Mouse (Mus musculus): ENCODE measurements around the gene Tmem254c.
"Not testable (repeated sequence)": the region's sequence is repeated elsewhere in the genome, so short reads cannot be mapped to it uniquely, and the experiment has no call there.

Tmem254c gene

DNA sequence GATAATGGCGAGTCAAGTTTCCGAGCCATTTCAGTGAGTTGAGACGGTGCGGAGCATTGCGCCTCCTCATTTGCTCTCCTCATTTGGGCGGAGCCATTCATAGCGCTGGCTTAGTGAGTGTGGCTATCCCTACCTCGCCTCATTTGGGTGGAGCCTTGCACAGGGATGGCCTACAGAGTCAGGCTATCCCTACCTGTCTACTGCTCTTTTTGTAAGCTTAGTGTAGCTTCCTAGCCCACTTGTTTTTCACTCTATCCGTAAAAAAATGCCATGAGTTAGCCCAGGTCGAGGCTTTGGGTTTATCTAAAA is at the start of gene Tmem254c:
Gene Tmem254c, minus strand, starts transcription at position 31 of the 309 bp plus-strand sequence.
- DNase-seq, result not testable (repeated sequence)

DNA sequence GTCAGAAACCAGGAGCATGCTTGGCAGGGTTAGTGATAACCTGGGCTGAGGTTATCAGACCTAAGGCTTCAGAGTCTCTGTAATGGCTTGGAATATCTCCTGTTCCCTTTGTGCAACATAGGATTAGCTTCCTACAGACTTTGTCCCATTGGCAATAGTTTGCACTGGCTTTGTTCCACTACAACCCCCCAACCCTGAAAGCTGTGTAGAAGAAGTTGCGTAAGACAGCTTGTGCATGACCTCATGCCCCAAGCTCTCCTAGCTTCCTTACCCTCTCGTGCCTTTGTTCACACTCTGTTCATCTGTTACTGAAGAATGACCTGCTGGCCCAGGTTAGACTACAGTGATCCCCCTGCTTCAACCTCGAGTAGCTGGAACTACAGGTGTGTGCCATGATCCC is 30.5 kb upstream of the Tmem254c start:
- not testable (repeated sequence) for DNase-seq

DNA sequence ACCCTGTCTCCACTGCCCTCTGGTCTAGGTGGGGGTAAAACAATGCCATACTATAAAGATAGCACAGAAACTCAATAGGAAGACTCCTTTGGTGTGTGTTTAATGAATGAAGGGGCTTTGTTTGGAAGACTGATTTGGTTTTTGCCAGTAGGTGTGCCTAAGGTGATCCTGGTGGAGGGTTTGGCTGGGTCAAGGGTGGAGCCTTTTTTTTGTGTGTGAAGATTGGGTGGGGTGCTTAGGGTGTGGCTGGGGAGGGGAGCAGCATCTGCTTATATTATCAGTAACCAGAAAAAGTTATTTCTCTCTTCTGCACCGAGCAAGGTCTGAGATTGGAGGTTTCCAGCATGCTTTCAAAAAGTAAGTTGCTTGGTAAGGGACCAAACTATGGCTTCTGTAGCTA is 14.8 kb upstream of the Tmem254c start, which contains the start of gene Cphx3:
Gene Cphx3, plus strand, starts transcription at position 301 of the 400 bp plus-strand sequence.
- not testable (repeated sequence) for DNase-seq

DNA sequence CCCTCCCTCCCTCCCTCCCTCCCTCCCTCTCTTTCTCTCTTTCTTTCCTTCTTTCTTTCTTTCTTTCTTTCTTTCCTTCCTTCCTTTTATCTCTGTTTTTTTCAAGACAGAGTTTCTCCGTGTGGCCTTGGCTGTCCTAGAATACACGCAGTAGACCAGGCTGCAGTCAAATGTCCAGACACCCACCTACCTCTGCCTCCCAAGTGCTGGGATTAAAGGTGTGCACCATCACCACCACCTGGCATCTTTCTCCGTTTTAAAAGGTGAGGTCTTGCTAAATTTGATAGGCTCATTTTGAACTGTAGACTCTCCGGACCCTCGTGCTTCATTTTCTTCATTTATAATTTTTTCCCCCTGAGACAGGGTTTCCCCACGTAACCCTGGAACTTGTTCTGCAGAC is 14.1 kb upstream of the Tmem254c start, which contains the start of gene Cphx2:
Gene Cphx2, plus strand, starts transcription at position 301 of the 400 bp plus-strand sequence.
- DNase-seq, result not testable (repeated sequence)

DNA sequence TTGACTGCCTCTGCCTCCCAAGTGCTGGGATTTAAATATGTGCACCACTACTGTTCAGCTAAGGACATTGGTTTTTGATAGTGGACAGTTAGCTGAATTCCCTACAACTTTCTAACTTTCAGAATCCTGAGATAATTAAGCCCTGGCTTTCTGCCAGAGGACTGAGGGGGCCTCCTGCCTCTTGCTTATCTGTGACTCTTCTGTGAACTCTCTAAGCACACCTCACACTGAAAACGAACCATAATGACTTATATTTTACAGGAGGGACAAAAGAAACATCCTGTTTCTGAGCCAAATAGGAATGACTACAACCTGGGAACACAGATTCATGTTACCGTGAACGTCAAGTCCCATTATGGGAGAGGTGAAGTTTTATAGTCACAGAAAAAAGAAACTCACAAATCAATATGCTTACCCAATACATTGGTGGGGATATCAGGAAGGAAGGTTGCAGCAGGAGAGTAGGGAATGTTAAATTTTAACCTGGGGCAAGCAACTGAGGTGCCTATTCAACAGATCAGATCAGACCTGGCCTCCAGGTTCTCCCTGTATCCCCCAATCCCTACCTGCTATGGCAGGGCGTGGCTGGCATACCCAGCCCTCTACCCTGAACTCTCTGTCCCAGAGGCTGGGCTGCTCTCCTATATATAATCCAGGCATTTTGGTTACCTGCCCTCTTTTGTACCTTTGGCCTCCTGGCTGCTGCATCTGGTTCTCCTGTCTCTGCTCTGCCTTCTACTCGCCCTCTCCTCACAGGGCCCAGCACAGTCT is 9.7 kb upstream of the Tmem254c start:
- not testable (repeated sequence) for DNase-seq

DNA sequence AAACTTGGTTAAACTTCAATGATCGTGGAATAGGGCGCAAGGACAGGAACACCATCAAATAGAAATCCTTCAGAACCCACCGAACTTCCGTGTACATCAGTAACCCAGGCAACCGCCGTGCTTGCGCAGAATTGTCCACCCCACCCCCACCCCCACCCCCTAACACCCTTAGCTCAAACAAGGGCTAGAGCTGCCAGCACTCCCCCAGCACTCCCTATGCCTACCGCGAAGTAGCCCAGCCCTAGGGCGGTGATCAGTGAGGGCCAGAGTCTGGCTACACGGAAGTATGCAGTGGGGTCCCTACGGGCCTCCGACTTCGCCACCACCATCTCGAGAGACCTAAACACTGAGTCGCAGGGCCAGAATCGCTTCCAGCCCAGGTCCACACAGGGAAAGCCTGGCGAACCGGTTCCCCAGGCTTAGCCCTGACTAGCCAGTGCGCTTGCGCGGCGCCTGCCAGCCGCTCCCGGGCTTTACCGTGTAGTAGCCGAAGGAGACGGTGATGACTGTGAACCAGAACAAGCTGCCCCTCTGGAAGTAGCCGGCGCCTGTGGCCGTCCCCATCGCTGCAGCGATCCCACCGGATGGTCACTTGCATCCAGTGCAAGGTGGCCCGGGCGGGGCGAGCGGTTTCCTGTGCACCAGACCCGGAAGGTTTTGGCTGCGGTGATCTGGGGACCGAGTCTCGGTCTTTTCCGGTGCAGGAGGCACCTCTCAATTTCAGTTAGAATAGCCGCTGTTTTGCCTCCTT is 406 bp downstream of the Tmem254c start:
- DNase-seq, result not testable (repeated sequence)

DNA sequence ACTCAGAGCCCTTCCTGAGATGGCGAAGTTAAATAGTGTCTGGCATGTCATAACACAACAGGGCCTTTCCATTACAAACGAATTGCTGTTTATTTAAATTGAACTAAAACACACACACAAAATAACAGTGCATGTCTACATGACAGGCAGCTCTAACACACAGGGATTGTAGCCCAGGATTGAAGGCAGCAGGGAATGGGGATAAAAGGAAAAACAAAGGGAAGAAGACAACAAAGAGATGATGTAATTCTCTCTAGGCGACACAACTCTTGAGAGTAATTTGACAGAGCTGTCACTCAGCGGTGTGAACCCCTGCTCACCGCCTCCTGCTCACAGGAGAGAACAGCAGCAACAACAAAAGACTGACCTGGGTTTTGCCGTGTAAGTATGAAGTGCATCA is 7.8 kb downstream of the Tmem254c start:
- DNase-seq, result not testable (repeated sequence)

DNA sequence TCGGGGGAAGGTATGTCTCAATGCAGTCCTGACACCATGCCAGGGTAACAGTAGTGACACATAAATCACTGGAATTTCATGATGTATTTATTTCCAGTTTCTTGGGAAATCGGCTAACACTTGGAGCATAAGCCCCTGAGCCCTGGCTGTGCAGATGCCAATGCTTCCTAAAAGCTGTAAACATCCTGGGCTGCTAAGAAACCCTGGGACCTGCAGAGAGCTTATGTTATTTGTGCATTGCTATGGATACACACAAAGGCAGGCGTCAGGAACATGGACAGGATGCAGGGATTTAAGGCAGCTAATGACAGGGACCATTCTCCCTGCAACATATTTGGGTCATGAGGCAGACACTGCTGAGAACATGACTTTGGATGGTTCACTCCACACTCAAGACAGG is 9.0 kb downstream of the Tmem254c start:
- not testable (repeated sequence) for DNase-seq

DNA sequence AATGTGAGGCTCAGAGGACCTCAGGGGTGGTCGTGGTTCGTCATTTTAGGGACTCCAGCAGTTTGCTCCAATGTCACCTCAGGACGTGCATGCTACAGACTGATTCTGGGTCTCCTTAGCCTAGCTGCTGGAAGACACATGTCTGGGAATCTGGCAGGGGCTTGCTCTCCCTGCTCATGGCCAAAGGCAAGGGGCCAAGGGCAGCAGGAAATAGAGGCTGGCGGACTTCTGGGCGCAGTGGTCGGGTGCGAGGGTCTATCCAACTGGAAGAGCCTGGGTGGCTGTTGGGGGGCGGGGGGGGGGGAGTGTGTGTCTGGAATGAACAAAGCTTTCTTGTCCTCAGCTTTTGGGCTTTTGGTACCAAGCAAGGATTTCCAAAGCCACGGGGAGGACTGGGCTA is 18.4 kb downstream of the Tmem254c start:
- DNase-seq, result not testable (repeated sequence)

DNA sequence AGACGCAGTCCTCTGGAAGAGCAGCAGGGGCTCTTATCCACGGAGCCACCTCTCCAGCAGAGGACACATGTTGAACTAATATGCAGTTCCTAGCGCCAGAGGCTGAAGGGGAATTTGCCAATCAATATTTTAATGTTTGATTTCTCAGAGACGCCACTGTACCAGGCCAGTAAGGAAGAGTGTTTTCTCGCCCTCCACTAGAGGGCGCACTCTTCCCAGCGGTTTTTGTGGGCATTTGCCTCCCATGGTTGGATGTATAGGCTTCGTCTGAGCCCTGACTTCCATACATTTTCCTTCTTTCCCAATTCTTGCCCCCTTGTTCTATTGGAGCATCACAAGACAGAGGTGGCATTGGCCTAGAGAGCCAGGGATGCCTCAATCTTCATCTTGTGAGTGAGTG is 20.1 kb downstream of the Tmem254c start:
- not testable (repeated sequence) for DNase-seq

DNA sequence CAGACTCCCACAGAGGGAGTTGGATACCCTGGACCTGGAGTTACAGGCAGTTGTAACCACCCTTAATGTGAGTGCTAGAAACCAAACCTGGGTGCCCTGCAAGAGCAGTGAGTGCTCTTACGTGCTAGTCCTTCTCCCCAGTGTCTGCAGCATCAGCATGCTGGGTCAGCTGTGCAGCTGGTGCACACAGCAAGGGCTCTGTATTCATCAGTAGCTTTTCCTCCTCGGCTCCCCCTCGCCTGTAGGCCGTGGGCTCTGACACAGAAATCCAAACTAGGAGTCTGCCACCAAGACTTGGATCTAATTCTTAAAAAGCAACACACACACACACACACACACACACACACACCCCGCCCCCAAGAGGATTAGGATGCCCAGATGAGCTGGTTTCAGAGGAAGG is 22.1 kb downstream of the Tmem254c start:
- not testable (repeated sequence) for DNase-seq

DNA sequence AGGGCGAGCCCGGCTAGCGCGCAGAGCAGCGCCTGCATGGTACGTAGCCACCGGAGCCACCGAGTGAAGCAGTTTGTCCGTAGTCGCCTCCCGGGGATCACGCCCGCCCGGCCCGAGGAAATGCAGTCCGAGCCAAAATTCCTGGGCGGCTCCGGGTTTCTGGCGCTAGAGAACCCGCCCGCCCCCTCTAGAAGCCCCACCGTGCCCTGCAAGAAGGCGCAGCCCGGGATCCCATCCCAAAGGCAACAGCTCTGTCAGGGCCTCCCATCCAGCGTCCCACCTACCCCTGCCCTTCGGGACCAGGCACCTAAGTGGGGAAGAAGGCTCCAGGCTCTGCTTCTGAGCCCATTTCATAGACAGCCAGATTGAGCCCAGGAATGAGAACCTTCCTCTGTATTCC is 24.5 kb downstream of the Tmem254c start, which contains the start of gene Gm9780:
Gene Gm9780, minus strand, starts transcription at position 101 of the 400 bp plus-strand sequence.
- not testable (repeated sequence) for DNase-seq

DNA sequence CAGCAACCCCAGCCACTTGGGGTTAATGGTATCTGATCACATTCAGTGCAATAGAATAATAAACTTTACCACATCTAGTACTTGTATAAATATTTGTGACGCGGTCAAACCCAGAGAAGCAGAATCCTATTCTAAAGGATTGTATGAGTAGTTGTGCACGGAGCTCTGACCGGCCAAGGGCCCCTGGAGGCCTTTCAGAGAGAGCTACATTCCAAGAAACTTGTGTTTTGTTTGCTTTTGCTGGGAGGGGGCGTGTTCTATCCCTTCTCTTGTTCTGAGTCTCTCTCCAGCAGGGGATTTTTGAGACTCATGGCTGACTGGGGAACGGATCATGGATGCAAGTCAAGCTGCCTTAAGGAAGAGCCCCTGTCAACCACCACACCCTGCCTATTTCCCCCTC is 31.7 kb downstream of the Tmem254c start:
- DNase-seq, result not testable (repeated sequence)

DNA sequence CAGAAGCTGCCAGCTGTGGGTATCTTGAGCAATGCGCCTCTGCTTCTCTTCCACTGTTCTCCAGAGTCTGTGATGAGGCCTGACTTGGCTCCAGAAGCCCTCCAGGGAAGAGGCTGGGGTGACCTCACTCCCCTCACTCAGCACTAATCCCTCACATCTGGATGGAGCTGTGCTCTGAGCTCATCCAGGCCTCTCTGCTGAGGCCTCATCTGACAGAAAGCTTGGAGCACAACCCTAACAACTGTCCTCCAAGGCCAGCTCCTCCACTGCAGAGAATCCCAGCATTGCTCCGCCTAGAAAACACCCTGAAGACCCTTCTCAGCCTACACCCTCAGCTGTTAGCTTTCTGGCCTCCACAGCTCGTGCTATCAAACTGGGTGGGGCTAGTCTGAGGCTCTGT is 32.8 kb downstream of the Tmem254c start:
- not testable (repeated sequence) for DNase-seq

DNA sequence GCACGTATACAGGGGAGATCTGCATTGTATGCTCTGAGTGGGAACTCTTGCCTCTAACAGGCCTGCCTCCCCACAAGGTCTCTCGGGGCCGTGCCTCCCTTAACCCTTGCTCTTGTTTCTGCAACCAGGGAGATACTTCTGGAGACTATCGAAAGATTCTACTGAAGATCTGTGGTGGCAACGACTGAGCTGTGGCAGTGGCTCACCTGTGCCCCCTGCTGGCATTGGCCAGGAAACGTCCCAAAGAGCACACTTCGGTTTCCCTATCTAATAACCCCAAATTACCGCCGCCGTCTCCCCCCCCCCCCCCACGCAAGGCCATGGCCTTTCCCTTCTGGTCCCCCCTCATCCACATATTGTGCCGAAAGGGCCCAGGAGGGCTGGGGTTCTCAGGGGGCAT is 41.5 kb downstream of the Tmem254c start:
- DNase-seq, result not testable (repeated sequence)

DNA sequence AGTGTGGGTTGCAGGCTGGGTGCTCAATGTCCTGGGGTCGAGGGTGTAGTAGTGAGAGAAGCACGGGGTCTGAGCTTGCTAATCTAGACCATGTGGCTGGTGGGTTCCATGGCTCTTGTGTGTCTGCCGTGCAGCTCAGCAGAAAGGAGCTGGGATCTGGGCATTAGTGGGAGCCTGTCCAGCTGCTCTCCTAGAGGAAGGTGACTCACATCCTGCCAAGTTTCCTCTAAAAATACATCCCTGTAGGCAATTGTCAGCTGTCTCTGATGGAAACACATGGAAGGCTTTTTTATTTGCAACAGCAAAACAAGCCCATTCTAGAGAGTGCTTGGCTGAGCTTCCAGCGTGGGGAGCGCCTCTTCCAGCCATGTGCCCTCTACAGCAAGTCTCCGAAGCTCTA is 44.3 kb downstream of the Tmem254c start:
- DNase-seq, result not testable (repeated sequence)

DNA sequence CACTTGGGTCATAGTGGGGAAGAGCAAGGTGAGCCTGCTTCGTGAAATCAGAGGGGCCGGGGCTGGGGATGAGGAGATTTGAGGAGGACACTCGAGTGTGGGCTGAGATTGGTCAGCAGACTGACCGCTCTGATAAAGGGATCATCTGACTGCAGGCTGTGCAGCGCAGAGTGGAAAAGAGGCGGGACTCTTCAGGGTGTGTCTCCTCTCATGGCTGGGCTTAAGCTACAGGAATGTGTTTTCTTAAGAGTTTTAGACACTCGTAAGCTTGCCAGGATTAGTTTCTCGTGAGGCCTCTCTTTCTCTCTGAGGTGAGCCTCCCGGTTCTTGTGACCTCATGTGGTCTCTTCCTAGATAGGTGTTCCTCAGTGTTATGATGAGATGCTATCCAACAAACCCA is 45.6 kb downstream of the Tmem254c start:
- not testable (repeated sequence) for DNase-seq

DNA sequence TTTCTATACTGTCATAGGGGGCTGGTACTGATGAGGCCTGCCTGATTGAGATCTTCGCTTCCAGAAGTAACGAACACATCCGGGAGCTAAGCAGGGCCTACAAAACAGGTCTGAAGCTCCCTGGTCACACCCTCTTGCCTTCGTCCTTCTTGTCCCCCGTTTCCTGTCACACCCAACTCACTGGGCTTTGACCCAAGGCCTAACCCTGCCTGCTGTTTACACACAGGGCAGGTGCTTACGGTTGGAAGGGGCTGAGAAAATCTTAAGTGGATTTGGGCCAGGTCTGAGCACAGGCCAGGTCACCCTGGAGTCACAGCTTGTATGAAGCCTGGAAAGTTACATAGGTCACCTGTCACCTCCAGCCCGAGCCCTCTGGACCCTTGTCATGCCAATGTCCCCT is 50.7 kb downstream of the Tmem254c start:
- DNase-seq, result not testable (repeated sequence)
